Mouse (Mus musculus): ENCODE data around the gene Fam219a. TPM values are rescaled to one million over a fixed set of nuclear protein-coding genes. Genes with fewer than 3 reads are reported as not detected.

The Fam219a gene
- polyA plus RNA-seq, 1 experiment, result 3.8 TPM

DNA sequence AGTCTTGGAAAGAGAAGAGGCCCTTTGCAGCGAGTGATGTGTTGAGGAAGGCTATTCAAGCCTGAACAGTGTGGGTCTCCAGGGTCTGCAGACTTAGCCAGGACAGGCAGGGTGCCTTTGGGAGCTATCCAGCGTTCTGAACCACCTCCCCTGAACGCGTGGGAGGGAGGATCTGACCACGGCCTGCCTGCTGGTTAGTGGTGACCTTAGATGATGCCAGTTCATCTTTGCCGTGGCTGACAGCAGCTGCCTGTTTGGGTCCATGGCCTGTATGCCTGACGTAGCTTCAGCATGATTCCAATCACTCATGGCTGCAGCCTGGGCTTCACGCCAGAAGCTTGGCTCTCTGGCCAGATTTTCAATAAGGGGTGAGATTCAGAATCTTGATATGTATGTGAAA is 23.4 kb downstream of the Fam219a start:
- Histone ChIP-seq H3K27me3 (ENCODE audit: control insufficient read depth, insufficient read depth, low read length, poor library complexity, severe bottlenecking) (no peaks in the 10 kb centered on the region), H3K27ac (ENCODE audit: insufficient read depth, low read length) (no peak overlapping the region), H3K9me3 (replicated peaks; ENCODE audit: control insufficient read depth, insufficient read depth, low read length, poor library complexity, severe bottlenecking) (no peaks in the 10 kb centered on the region), H3K4me3 (ENCODE audit: low read depth, low read length) (no peak overlapping the region), H3K36me3 (ENCODE audit: control insufficient read depth, insufficient read depth, low read length, poor library complexity, severe bottlenecking) (no peaks in the 10 kb centered on the region), H3K4me1 (ENCODE audit: control insufficient read depth, insufficient read depth, low read length) (no peaks in the 10 kb centered on the region), H3K9ac (ENCODE audit: low read depth, poor library complexity, severe bottlenecking) (no peak overlapping the region)
- TF ChIP-seq POLR2A (IDR thresholded peaks at IDR 0.05; ENCODE audit: insufficient read depth, low read length), result no peak
- TF ChIP-seq CTCF (IDR thresholded peaks at IDR 0.05; ENCODE audit: low read depth, low read length), result no peak
- no peak for TF ChIP-seq EP300 (IDR thresholded peaks at IDR 0.05; ENCODE audit: insufficient read depth, low read depth, low read length)

DNA sequence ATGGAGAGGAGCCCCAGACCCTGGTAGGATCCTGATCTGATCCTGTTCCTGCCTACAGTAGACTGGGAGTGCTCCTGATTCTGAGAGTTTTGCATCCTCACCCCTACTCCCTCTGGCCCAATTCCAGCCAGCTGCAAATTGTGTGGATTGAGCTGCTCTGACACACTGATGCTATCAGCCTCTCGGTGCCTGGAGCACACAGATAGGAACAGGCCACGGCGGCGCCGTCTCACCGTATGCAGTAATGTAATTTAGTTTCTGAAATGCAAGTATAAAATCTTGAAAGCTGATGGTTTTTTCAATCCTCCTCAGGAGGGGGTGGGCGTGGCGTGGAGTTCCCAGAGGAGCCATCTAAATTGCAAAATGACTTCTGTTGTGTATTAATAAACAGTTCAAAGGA is 27.2 kb downstream of the Fam219a start:
- H3K4me1 ChIP-seq (ENCODE audit: control insufficient read depth, insufficient read depth, low read length), result no peaks in the 10 kb centered on the region

DNA sequence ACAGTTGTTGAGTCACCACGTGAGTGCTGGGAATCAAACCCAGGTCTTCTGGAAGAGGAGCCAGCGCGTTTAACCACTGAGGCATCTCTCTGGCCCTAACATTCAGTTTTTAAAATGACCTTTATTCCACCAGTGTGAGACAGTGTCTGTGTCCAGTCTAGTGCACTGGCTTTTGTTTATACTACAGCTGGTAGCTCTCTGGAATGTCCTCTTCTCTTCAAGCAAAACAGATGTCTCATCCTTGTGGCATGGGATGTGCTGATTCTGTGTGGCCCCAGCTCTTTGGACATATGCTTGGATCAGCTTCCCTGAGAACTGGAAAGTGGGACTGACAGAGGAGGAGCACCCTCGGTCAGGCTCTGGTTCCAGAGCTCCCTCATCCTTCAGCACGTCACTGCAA is 34.5 kb downstream of the Fam219a start:
- Histone ChIP-seq H3K36me3 (ENCODE audit: control insufficient read depth, insufficient read depth, low read length, poor library complexity, severe bottlenecking) (no peaks in the 10 kb centered on the region), H3K9me3 (replicated peaks; ENCODE audit: control insufficient read depth, insufficient read depth, low read length, poor library complexity, severe bottlenecking) (no peaks in the 10 kb centered on the region), H3K27ac (ENCODE audit: insufficient read depth, low read length) (no peak overlapping the region), H3K9ac (ENCODE audit: low read depth, poor library complexity, severe bottlenecking) (no peak overlapping the region), H3K4me1 (ENCODE audit: control insufficient read depth, insufficient read depth, low read length) (no peaks in the 10 kb centered on the region), H3K4me3 (ENCODE audit: low read depth, low read length) (no peak overlapping the region), H3K27me3 (ENCODE audit: control insufficient read depth, insufficient read depth, low read length, poor library complexity, severe bottlenecking) (no peaks in the 10 kb centered on the region)
- TF ChIP-seq CTCF (IDR thresholded peaks at IDR 0.05; ENCODE audit: low read depth, low read length) (no peak), EP300 (IDR thresholded peaks at IDR 0.05; ENCODE audit: insufficient read depth, low read depth, low read length) (no peak), POLR2A (IDR thresholded peaks at IDR 0.05; ENCODE audit: insufficient read depth, low read length) (no peak)

More for the DNA sequence above, 27.2 kb downstream of the Fam219a start:
- Histone ChIP-seq H3K4me3 (ENCODE audit: low read depth, low read length) (no peak overlapping the region), H3K9me3 (replicated peaks; ENCODE audit: control insufficient read depth, insufficient read depth, low read length, poor library complexity, severe bottlenecking) (no peaks in the 10 kb centered on the region), H3K9ac (ENCODE audit: low read depth, poor library complexity, severe bottlenecking) (no peak overlapping the region), H3K36me3 (ENCODE audit: control insufficient read depth, insufficient read depth, low read length, poor library complexity, severe bottlenecking) (no peaks in the 10 kb centered on the region), H3K27ac (ENCODE audit: insufficient read depth, low read length) (no peak overlapping the region), H3K27me3 (ENCODE audit: control insufficient read depth, insufficient read depth, low read length, poor library complexity, severe bottlenecking) (no peaks in the 10 kb centered on the region)
- TF ChIP-seq EP300 (IDR thresholded peaks at IDR 0.05; ENCODE audit: insufficient read depth, low read depth, low read length) (no peak), POLR2A (IDR thresholded peaks at IDR 0.05; ENCODE audit: insufficient read depth, low read length) (no peak), CTCF (IDR thresholded peaks at IDR 0.05; ENCODE audit: low read depth, low read length) (no peak)

DNA sequence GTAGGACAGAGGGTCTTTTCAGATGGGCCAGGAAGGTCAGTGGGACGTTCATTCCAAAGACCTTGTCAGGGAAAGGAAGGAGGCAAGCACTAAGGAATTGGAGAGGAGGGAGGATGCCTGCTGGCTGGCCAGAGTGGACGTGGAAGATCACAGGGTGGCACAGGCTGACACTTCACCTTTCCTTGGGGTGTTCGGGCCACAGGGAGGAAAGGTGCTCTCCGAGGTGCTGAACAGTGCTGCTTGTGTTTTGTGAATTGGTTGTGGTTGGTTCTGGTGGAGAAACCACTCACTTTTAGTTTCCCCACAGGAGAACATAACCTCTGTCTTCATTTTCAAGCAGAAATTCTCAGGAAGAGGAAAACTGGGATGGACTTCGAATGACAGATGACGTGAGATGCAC is 36.9 kb downstream of the Fam219a start:
- TF ChIP-seq POLR2A (IDR thresholded peaks at IDR 0.05; ENCODE audit: insufficient read depth, low read length) (no peak), CTCF (IDR thresholded peaks at IDR 0.05; ENCODE audit: low read depth, low read length) (no peak), EP300 (IDR thresholded peaks at IDR 0.05; ENCODE audit: insufficient read depth, low read depth, low read length) (no peak)
- Histone ChIP-seq H3K27me3 (ENCODE audit: control insufficient read depth, insufficient read depth, low read length, poor library complexity, severe bottlenecking) (no peaks in the 10 kb centered on the region), H3K9me3 (replicated peaks; ENCODE audit: control insufficient read depth, insufficient read depth, low read length, poor library complexity, severe bottlenecking) (no peaks in the 10 kb centered on the region), H3K4me3 (ENCODE audit: low read depth, low read length) (no peak overlapping the region), H3K36me3 (ENCODE audit: control insufficient read depth, insufficient read depth, low read length, poor library complexity, severe bottlenecking) (no peaks in the 10 kb centered on the region), H3K9ac (ENCODE audit: low read depth, poor library complexity, severe bottlenecking) (no peak overlapping the region), H3K4me1 (ENCODE audit: control insufficient read depth, insufficient read depth, low read length) (no peaks in the 10 kb centered on the region), H3K27ac (ENCODE audit: insufficient read depth, low read length) (no peak overlapping the region)

DNA sequence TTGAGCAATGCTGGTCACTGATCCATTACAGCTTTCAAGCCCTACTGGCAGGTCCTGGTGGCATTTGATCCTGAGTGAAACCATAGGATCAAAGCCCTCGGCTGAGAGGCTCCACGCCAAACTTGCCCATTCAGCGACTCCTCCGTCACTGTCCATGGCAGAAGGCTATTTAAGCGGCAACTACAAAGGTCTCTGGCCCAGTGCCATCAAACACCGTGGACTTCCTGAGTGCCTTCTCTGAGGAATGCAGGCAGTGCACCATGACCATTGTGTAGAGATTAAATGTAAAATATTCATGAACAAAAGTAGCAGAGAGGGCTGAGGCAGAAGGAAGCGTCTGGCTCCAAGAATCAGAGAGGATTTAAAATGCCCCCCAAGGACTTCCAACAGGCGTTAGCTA is 41.3 kb downstream of the Fam219a start:
- Histone ChIP-seq H3K27ac (ENCODE audit: insufficient read depth, low read length) (no peak overlapping the region), H3K4me1 (ENCODE audit: control insufficient read depth, insufficient read depth, low read length) (no peaks in the 10 kb centered on the region)
- TF ChIP-seq POLR2A (IDR thresholded peaks at IDR 0.05; ENCODE audit: insufficient read depth, low read length), result no peak
- TF ChIP-seq CTCF (IDR thresholded peaks at IDR 0.05; ENCODE audit: low read depth, low read length), result no peak
- no peak for TF ChIP-seq EP300 (IDR thresholded peaks at IDR 0.05; ENCODE audit: insufficient read depth, low read depth, low read length)

DNA sequence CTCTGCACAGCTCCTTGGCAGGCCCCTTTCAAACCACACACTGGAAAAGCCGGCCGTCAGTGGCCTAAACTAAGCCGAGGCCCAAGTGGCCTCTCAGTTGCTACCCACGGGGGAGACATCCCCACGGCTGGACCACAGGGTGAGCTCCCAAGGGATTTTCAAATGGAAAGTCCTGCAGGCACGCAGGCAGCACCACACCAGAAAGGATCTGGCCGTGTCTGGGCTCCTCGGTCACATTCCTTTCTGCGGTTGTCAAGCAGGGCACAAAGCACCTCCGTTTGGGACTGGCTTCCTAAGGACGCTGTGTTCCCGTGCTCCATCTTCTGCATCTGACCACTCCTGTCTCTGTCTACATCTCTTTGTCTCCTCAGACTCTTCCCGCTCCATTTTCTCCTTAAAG is 42.3 kb downstream of the Fam219a start:
- Histone ChIP-seq H3K4me1 (ENCODE audit: control insufficient read depth, insufficient read depth, low read length) (no peaks in the 10 kb centered on the region), H3K27me3 (ENCODE audit: control insufficient read depth, insufficient read depth, low read length, poor library complexity, severe bottlenecking) (no peaks in the 10 kb centered on the region), H3K9ac (ENCODE audit: low read depth, poor library complexity, severe bottlenecking) (no peak overlapping the region), H3K9me3 (replicated peaks; ENCODE audit: control insufficient read depth, insufficient read depth, low read length, poor library complexity, severe bottlenecking) (no peaks in the 10 kb centered on the region), H3K36me3 (ENCODE audit: control insufficient read depth, insufficient read depth, low read length, poor library complexity, severe bottlenecking) (no peaks in the 10 kb centered on the region), H3K4me3 (ENCODE audit: low read depth, low read length) (no peak overlapping the region), H3K27ac (ENCODE audit: insufficient read depth, low read length) (no peak overlapping the region)
- no peak for TF ChIP-seq CTCF (IDR thresholded peaks at IDR 0.05; ENCODE audit: low read depth, low read length)
- TF ChIP-seq POLR2A (IDR thresholded peaks at IDR 0.05; ENCODE audit: insufficient read depth, low read length), result no peak
- no peak for TF ChIP-seq EP300 (IDR thresholded peaks at IDR 0.05; ENCODE audit: insufficient read depth, low read depth, low read length)

More for the DNA sequence above, 41.3 kb downstream of the Fam219a start:
- H3K9me3 ChIP-seq (replicated peaks; ENCODE audit: control insufficient read depth, insufficient read depth, low read length, poor library complexity, severe bottlenecking), result no peaks in the 10 kb centered on the region
- H3K4me3 ChIP-seq (ENCODE audit: low read depth, low read length), result no peak overlapping the region
- no peak overlapping the region for H3K9ac ChIP-seq (ENCODE audit: low read depth, poor library complexity, severe bottlenecking)
- no peaks in the 10 kb centered on the region for H3K27me3 ChIP-seq (ENCODE audit: control insufficient read depth, insufficient read depth, low read length, poor library complexity, severe bottlenecking)
- H3K36me3 ChIP-seq (ENCODE audit: control insufficient read depth, insufficient read depth, low read length, poor library complexity, severe bottlenecking), result no peaks in the 10 kb centered on the region

Measured in ES-Bruce4 (cell line).